Mouse (Mus musculus) spleen, postnatal 14 days (tissue): ENCODE data around the gene Atp6v0a1.

Experiments used
- DNase-seq, 2 experiments: peaks; one replicate each; pipeline ENCODE4 v3.0.0; 2021 to 2022; ENCODE audit warnings: low spot score in 2 of 2

Atp6v0a1 gene

GRCm38 (mm10) chr11:101085617-101086322, 76.5 kb downstream of the Atp6v0a1 start:
- no peak for DNase-seq

DNA sequence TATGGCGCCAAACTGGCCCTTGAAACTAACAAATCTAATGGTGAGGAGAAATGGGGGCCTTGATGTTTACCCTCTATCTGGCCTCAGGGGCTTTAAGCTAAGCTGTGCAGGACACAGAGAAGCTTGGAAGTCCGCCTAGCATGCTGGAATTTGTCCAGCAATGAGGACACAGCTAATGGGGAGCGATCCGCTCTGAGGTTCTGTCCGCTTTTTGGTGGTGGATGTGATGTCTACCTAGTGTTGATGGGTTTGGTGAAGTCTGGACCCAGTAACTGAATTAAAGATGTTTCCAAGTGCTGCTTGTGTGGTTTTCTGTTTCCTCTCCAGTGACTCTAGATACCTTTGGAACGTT, 77.0 kb downstream of the Atp6v0a1 start:
- no peak for DNase-seq

DNA sequence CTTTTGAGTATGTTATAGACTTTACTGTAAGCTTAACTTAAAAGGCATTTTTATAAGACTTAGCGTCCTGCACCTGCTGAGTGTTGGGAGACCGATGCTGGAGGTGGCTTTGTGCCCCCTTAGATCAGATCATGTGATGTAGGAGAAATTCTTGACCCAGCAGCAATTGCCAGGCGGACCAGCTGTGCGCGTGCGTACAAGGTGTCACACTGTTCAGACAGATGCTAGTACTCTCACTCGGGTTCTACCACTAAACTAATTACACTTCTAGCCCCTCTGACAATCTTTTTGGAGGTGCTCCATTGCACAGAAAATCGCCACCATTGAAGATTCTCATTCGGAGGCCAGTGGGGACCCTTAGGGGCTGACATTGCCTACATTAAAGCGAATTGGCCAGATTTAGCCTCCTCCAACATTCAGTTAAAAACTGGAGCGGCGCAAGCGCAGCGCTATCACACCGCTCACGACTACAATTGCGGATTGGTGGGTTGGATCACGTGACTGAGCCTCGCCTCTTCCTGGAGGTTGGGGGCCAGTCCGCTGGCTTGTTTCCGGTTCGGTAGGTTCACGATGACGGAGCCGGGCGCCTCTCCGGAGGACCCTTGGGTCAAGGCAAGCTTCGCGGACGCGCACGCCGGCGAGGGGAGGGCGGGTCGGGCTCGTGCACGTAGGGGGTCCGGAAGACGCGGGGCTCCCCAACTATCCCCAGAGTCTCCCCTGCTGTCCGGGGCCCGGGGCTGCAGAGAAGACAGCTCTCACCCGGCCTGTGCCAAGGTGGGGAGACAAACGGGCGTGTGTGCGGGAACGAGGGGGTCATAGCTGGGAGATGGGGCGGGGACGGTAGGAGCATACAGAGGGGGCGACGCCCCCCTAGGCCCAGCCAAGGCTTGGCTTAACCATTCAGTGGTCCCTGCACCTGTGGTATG, 77.8 kb downstream of the Atp6v0a1 start, which contains the start of gene Mlx:
Gene Mlx (plus strand): TSS at position 522 of the 926 bp plus-strand sequence.
- peak; percentile 72 to 81 for DNase-seq

DNA sequence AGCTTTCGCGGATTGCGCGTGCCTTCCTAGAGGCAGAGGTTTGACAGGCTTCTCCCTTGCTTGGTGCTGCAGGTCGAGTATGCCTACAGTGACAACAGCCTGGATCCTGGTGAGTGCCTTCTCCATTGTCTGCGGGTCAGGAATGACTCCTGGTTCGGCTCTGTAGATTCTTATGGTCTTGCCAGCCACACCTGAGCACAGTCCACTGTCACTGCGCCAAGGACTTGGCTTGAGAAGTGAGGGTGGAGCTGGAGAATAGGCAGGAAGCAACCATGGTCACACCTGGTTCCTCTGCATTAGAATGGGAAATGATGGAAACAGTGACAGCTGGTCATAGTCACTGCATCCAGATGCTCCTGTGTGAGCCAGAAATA, 78.4 kb downstream of the Atp6v0a1 start:
- no peak for DNase-seq

GRCm38 (mm10) chr11:101089931-101090330, 80.7 kb downstream of the Atp6v0a1 start:
- DNase-seq: no peak

GRCm38 (mm10) chr11:101094930-101095313, 85.7 kb downstream of the Atp6v0a1 start:
- DNase-seq: no peak

DNA sequence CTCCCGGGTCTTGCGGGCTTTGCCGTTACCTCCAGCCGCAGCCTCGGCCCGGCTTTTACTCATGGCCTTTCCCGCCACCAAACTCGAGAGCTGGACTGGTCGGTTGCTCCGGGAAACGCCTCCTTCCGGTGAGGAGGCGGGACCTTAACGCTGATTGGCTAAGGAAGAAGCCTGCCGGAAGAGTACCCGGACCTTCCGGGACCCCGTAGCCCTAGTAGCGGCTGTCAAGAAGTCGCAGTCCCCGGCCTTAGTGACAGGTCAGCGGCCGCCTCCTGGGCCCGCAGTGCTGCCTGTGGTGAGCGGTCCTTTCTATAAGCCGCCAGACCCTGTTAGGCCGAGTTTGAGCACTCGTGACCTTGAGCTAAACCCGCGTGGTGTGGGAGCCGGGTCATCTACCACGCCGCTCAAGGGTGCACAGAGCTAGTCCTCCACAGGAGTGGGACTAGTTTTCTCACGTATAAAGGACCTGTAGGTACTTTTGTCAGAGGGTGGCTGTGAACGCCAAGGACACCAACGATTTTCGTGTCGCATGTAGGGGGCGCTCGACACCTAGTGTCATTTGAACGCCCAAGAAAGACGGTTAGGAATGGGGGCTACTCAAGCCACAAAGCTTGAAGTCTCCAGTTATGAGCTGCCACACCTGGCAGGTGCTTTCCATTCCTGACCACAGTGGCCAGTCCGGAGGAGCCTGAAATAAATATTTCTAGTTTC, 86.2 kb downstream of the Atp6v0a1 start, which contains the start of gene Psmc3ip:
Gene Psmc3ip (minus strand): TSS at position 123 of the 711 bp plus-strand sequence.
- DNase-seq: peak; percentile 85 to 93

DNA sequence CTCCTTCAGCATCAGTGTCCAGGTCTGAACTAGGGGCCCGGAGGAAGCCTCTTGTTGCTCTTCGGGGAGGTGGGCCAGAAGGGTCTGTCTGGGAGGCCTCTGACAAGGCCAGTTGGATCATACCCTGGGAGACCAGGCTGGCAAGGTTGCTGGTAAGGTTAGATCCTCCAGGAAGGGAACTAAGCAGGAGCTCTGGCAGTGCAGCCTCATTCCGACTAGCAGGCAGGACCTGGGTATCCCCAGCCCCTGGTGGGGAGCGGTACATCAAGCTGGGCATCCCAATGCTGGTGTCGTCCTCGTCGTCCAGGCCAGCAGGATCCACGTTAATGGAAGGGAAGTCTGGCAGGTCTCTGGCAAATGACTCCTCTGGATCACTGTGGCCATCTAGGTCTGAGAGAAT, 89.0 kb downstream of the Atp6v0a1 start:
- no peak for DNase-seq

DNA sequence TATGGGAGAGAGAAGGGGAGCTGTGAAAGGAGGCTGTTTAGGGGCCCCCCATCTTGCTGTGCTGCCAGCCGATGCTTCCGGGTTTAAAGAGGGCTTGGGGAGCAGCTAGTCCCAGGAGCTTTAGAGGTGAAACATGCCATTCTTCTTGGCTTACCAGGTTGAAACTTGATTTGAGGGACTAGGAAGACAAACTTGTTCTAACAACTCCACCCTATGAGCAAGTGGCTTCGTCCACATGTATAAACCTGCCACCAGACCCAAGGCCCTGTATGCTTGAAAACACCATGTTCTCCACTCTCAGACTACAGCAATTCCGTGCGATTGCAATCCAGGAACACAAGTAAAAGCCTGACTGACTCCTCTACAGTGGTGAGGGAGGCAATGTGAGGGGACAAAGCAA, 93.8 kb downstream of the Atp6v0a1 start:
- no peak for DNase-seq

DNA sequence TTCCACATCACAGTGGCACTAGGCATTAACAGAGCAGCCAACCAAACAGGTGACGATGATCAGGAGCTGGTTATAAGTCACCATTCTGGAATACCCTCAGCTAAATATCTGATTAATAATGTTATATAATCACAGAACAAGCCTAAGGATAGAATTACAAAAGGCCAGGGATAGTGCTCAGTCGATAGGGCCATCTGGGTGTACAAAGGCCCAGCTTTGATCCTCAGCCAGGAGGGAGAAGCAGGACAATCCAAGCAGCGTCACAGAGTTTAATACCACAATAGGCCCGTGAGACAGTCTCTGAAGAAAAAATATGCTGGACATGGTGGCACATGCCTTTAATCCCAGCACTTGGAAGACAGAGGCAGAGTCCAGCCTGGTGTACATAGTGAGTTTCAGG, 100.1 kb downstream of the Atp6v0a1 start:
- no peak for DNase-seq

GRCm38 (mm10) chr11:101110708-101111107, 101.5 kb downstream of the Atp6v0a1 start:
- DNase-seq: no peak

- DNase-seq: no peak
Observed at GRCm38 (mm10) chr11:101111178-101111577, 101.9 kb downstream of the Atp6v0a1 start.

- DNase-seq: no peak
Observed at GRCm38 (mm10) chr11:101112186-101112585, 102.9 kb downstream of the Atp6v0a1 start.
